8 mouse cellular contexts compared by ENCODE assay signal in genomic region chr17:27106745-27107144, GRCm38 (mm10). TPM values are rescaled to one million over a fixed set of nuclear protein-coding genes. Genes with fewer than 3 reads are reported as not detected.
DNase-seq lines count a peak whose midpoint lies in the region; TF ChIP-seq lines count a peak whose summit lies in the region.

No protein-coding gene starts in this region.

- no peak for DNase-seq in gastrocnemius, adult 2 months
- DNase-seq in gastrocnemius, postnatal 4 days (ENCODE audit: low spot score in 2 of 2): no peak
- DNase-seq in spleen, adult 2 months (ENCODE audit: low read depth in 1 of 2, low spot score in 2 of 2): no peak
- no peak for DNase-seq in spleen, adult 12 weeks (ENCODE audit: low spot score)
- DNase-seq in induced T-regulatory cell, adult 2 months (ENCODE audit: low read depth): peak; percentile 68
- no peak for DNase-seq in frontal cortex, postnatal 14 days (ENCODE audit: low spot score in 2 of 2)
- DNase-seq in gastrocnemius, adult 8-10 months (ENCODE audit: low spot score in 2 of 2): no peak
- no peak for DNase-seq in testis, postnatal 14 days (ENCODE audit: low spot score)

- WGBS in spleen, adult 2 months: 90% methylated on average over 9 of the region's 9 CpGs

- no peak overlapping the region for H3K27ac ChIP-seq in gastrocnemius, adult 2 months
- no peak overlapping the region for H3K27ac ChIP-seq in spleen, adult 2 months (ENCODE audit: insufficient read depth, low read length)

- no peaks in the 10 kb centered on the region for H3K4me1 ChIP-seq in spleen, adult 2 months (ENCODE audit: control insufficient read depth, insufficient read depth, insufficient read length)

- no peaks in the 10 kb centered on the region for H3K27me3 ChIP-seq in spleen, adult 2 months (ENCODE audit: control insufficient read depth, insufficient read depth, low read length)

- TF ChIP-seq CTCF in gastrocnemius, adult 2 months (IDR thresholded peaks at IDR 0.05): peak; percentile 47
- peak; percentile 19; the same call in 1 of the 2 replicates for TF ChIP-seq CTCF in spleen, adult 2 months (IDR thresholded peaks at IDR 0.05; ENCODE audit: extremely low read depth, insufficient read depth, insufficient read length, insufficient replicate concordance)

- H3K36me3 ChIP-seq in spleen, adult 2 months (ENCODE audit: control insufficient read depth, insufficient read depth, low read length): peaks cover 58% of the 10 kb centered on the region

- H3K4me3 ChIP-seq in gastrocnemius, adult 2 months: no peak overlapping the region
- H3K4me3 ChIP-seq in spleen, adult 2 months (ENCODE audit: extremely low read depth, insufficient read depth, insufficient read length): no peak overlapping the region

- intact Hi-C loops in gastrocnemius, adult 2 months (cut with DNase I): no loop called here

- TF ChIP-seq POLR2A in spleen, adult 2 months (IDR thresholded peaks at IDR 0.05; ENCODE audit: low read depth, low read length): no peak

RNA-seq across cellular contexts. Expression of gene Uqcc2, which starts 27.0 kb away (rescaled TPM):
- 100 to 1,000 TPM; 405 to 424 TPM for total RNA-seq in gastrocnemius, adult 2 months (2021)
- 100 to 1,000 TPM; 230 to 262 TPM for total RNA-seq in gastrocnemius, postnatal 4 days (2021)
- polyA plus RNA-seq in spleen, adult 2 months (2012; rRNA removed): 49.1 and 73.4 TPM in 2 replicates
- total RNA-seq in gastrocnemius, adult 8-10 months (2022): 100 to 1,000 TPM; 429 to 490 (median 471) TPM

RNA-seq across cellular contexts. Expression of gene Itpr3, which starts 49.6 kb away (rescaled TPM):
- 1 to 10 TPM; 1.9 to 2.1 TPM for total RNA-seq in gastrocnemius, adult 2 months (2021)
- 1 to 10 TPM; 8.7 to 9.1 TPM for total RNA-seq in gastrocnemius, postnatal 4 days (2021)
- 50.9 and 61.4 TPM in 2 replicates for polyA plus RNA-seq in spleen, adult 2 months (2012; rRNA removed)
- 1 to 10 TPM; 1.4 to 2.8 (median 2.0) TPM for total RNA-seq in gastrocnemius, adult 8-10 months (2022)
